In genomic region chr19:5796573-5797111, GRCm38 (mm10) we compare ENCODE assay signal across 8 mouse cellular contexts. TPM values are rescaled to one million over a fixed set of nuclear protein-coding genes. Genes with fewer than 3 reads are reported as not detected.
DNase-seq lines count a peak whose midpoint lies in the region; ATAC-seq and TF ChIP-seq lines count a peak whose summit lies in the region.

No protein-coding gene starts in this region.

- 85% methylated on average over 7 of the region's 7 CpGs for WGBS in embryonic facial prominence, embryonic 10.5 days
- 39% methylated on average over 7 of the region's 7 CpGs for WGBS in hindbrain, embryonic 15.5 days
- WGBS in midbrain, postnatal 0 days = 33% methylated on average over 7 of the region's 7 CpGs

- H3K4me3 ChIP-seq in left cerebral cortex, adult 2 months = peak overlapping the region; percentile 82
- peak overlapping the region; percentile 69 for H3K4me3 ChIP-seq in embryonic facial prominence, embryonic 10.5 days
- H3K4me3 ChIP-seq in hindbrain, embryonic 15.5 days = peak overlapping the region; percentile 93
- peak overlapping the region; percentile 89 for H3K4me3 ChIP-seq in midbrain, postnatal 0 days (ENCODE audit: low read depth, low read length)

- H3K27me3 ChIP-seq in embryonic facial prominence, embryonic 10.5 days (replicated peaks; ENCODE audit: low read depth, poor library complexity, severe bottlenecking) = no peaks in the 10 kb centered on the region
- no peaks in the 10 kb centered on the region for H3K27me3 ChIP-seq in hindbrain, embryonic 15.5 days
- no peaks in the 10 kb centered on the region for H3K27me3 ChIP-seq in midbrain, postnatal 0 days (ENCODE audit: insufficient read depth, low read length)

- DNase-seq in left cerebral cortex, adult 2 months (ENCODE audit: extremely low spot score in 1 of 2, low spot score in 2 of 2) = no peak
- no peak for DNase-seq in left cerebral cortex, adult 11 months (ENCODE audit: low spot score)
- no peak for DNase-seq in embryonic facial prominence, embryonic 10.5 days (ENCODE audit: low spot score)
- no peak for DNase-seq in midbrain, postnatal 0 days (ENCODE audit: low spot score)
- no peak for DNase-seq in right cerebral cortex, postnatal 36 days (ENCODE audit: low spot score in 2 of 2)
- no peak for DNase-seq in spleen, postnatal 4 days (ENCODE audit: low spot score in 2 of 2)
- no peak for DNase-seq in gastrocnemius, postnatal 4 days (ENCODE audit: low spot score in 2 of 2)

- peaks cover 36% of the 10 kb centered on the region for H3K4me1 ChIP-seq in embryonic facial prominence, embryonic 10.5 days
- H3K4me1 ChIP-seq in hindbrain, embryonic 15.5 days (replicated peaks) = peaks cover 46% of the 10 kb centered on the region
- peaks cover 10% of the 10 kb centered on the region; the same call in 1 of the 2 replicates for H3K4me1 ChIP-seq in midbrain, postnatal 0 days (ENCODE audit: insufficient read depth, low read length)

- no peak for TF ChIP-seq CTCF in left cerebral cortex, adult 2 months (IDR thresholded peaks at IDR 0.05)
- no peak for TF ChIP-seq CTCF in midbrain, postnatal 0 days (IDR thresholded peaks at IDR 0.05)

- intact Hi-C loops in left cerebral cortex, adult 2 months (cut with DNase I) = no loop called here

- no peak for ATAC-seq in hindbrain, embryonic 15.5 days (ENCODE audit: low FRiP score, low read depth)
- ATAC-seq in midbrain, postnatal 0 days (ENCODE audit: low FRiP score) = no peak

- peak overlapping the region; percentile 100 for H3K27ac ChIP-seq in left cerebral cortex, adult 2 months
- H3K27ac ChIP-seq in embryonic facial prominence, embryonic 10.5 days (replicated peaks) = no peak overlapping the region
- peak overlapping the region; percentile 17; the same call in 1 of the 2 replicates for H3K27ac ChIP-seq in hindbrain, embryonic 15.5 days (replicated peaks)
- no peak overlapping the region for H3K27ac ChIP-seq in midbrain, postnatal 0 days (ENCODE audit: low read depth, low read length)

- H3K9me3 ChIP-seq in embryonic facial prominence, embryonic 10.5 days = no peaks in the 10 kb centered on the region
- no peaks in the 10 kb centered on the region for H3K9me3 ChIP-seq in hindbrain, embryonic 15.5 days
- H3K9me3 ChIP-seq in midbrain, postnatal 0 days (ENCODE audit: low read length) = no peaks in the 10 kb centered on the region

- peak overlapping the region; percentile 92 for H3K4me2 ChIP-seq in hindbrain, embryonic 15.5 days
- H3K4me2 ChIP-seq in midbrain, postnatal 0 days (ENCODE audit: low read depth, low read length, poor library complexity, severe bottlenecking) = peak overlapping the region; percentile 64

- H3K36me3 ChIP-seq in embryonic facial prominence, embryonic 10.5 days (replicated peaks) = peaks cover 64% of the 10 kb centered on the region
- H3K36me3 ChIP-seq in hindbrain, embryonic 15.5 days = peaks cover 37% of the 10 kb centered on the region
- peaks cover 29% of the 10 kb centered on the region for H3K36me3 ChIP-seq in midbrain, postnatal 0 days (ENCODE audit: insufficient read depth, low read length)

- H3K9ac ChIP-seq in hindbrain, embryonic 15.5 days = peak overlapping the region; percentile 78
- peak overlapping the region; percentile 75 for H3K9ac ChIP-seq in midbrain, postnatal 0 days (replicated peaks; ENCODE audit: low read length, poor library complexity, severe bottlenecking)

RNA-seq across cellular contexts. Expression of gene Scyl1, which starts 25.4 kb away (rescaled TPM):
- total RNA-seq in left cerebral cortex, adult 2 months (2021) = 10 to 100 TPM; 92.0 to 98.0 TPM
- 72.0 and 74.9 TPM in 2 replicates for polyA plus RNA-seq in embryonic facial prominence, embryonic 10.5 days (2016; fragmentation: Nextera tagmentation; extraction: Ambion mirVana)
- 79.7 and 92.6 TPM in 2 replicates for polyA plus RNA-seq in hindbrain, embryonic 15.5 days (2015; fragmentation: Nextera tagmentation; extraction: Ambion mirVana)
- 95.2 and 108 TPM in 2 replicates for total RNA-seq in midbrain, postnatal 0 days (2014; rRNA removed)
- polyA plus RNA-seq in midbrain, postnatal 0 days (2015; fragmentation: Nextera tagmentation; extraction: Ambion mirVana) = 84.2 and 85.8 TPM in 2 replicates
- total RNA-seq in gastrocnemius, postnatal 4 days (2021) = 10 to 100 TPM; 71.7 to 75.6 TPM

RNA-seq across cellular contexts. Expression of gene Ltbp3, which starts 55.9 kb away (rescaled TPM):
- total RNA-seq in left cerebral cortex, adult 2 months (2021) = 10 to 100 TPM; 38.9 to 43.1 TPM
- polyA plus RNA-seq in embryonic facial prominence, embryonic 10.5 days (2016; fragmentation: Nextera tagmentation; extraction: Ambion mirVana) = 3.4 and 3.5 TPM in 2 replicates
- 15.2 and 17.2 TPM in 2 replicates for polyA plus RNA-seq in hindbrain, embryonic 15.5 days (2015; fragmentation: Nextera tagmentation; extraction: Ambion mirVana)
- 28.8 and 29.3 TPM in 2 replicates for total RNA-seq in midbrain, postnatal 0 days (2014; rRNA removed)
- polyA plus RNA-seq in midbrain, postnatal 0 days (2015; fragmentation: Nextera tagmentation; extraction: Ambion mirVana) = 9.1 and 12.8 TPM in 2 replicates
- total RNA-seq in gastrocnemius, postnatal 4 days (2021) = 100 to 1,000 TPM; 116 to 137 TPM

Comparison
In these comparisons a context has a peak if more than half of its experiments do, and no peak if none do; other contexts are left out.
1. H3K27ac ChIP-seq: peak in left cerebral cortex, adult 2 months (single experiment) and hindbrain, embryonic 15.5 days (single experiment); none in embryonic facial prominence, embryonic 10.5 days (single experiment) and midbrain, postnatal 0 days (single experiment).
2. Peak in every context shown above with its lines, with median percentiles within 50 percentile points of each other: H3K4me3 ChIP-seq.